Mouse (Mus musculus) ovary, adult 2 months (tissue): ENCODE measurements around the gene Ugt1a7c. TPM values are rescaled to one million over a fixed set of nuclear protein-coding genes. Genes with fewer than 3 reads are reported as not detected.

Experiments
- polyA plus RNA-seq: library from polyadenylated mRNA; depleted of rRNA; stranded (reverse); fragments of >200 nt; gene quantifications from 2 replicates; pipeline ENCODE4 v1.2.3, GENCODE M21; 2012; rRNA removed

Ugt1a7c gene
- polyA plus RNA-seq: 8.5 and 9.3 TPM in 2 replicates

DNA sequence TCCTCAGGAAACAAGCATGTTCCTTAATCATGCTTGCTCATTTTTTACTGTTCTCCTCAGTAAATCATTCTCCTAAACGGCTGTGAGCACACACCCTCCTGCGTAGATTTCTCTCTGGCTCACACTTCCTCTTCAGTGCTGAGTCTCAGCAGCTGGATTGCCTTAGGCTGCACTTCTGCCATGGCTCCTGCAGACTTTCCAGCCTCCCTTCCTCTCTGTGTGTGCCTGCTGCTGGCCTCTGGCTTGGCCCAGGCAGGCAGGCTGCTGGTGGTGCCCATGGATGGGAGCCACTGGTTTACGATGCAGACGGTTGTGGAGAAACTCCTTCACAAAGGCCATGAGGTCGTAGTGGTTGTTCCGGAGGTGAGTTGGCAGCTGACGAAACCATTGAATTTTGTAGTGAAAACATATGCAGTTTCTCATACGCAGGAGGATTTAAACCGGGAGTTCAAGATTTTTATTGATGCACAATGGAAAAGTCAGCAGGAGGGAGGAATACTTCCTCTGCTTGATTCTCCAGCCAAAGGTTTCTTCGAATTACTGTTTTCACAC is at the start of gene Ugt1a7c:
TSS of gene Ugt1a7c (plus strand) at position 122 of the 552 bp plus-strand sequence.

DNA sequence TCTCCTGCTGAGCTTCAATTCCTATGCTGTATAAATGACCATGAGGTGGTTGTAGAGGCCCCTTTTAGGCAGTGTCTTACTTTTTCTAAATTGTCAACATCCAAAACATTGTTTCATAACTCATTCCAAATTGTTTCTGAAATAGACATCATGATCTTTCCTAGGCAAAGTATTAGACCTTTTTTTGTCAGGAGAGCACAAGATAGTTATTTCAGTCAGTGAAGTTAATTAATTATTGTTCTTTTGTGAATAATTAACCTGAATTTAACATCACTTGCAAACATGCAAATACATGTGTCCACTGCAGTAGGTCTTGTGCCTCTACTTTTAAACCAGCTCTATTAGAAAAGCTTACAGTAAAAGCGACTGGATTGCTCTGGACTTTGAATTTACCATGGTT is 39.8 kb upstream of the Ugt1a7c start, which contains the start of gene Ugt1a10:
TSS of gene Ugt1a10 (plus strand) at position 301 of the 400 bp plus-strand sequence.

DNA sequence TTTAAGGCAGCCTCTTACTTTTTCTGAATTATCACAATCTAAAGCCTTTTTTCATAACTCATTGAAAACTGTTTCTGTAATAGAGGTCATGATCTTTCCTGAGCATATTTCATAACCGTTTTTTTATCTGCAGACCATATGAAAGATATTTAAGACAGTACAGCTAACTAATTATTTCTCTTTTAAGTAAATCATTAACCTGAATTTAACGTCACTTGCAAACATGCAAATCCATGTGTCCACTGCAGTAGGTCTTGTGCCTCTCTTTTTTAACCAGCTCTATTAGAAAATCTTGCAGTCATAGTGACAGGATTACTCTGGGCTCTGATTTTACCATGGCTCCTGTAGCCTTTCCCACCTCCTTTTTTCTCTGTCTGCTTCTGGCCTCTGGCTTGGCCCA is 24.4 kb upstream of the Ugt1a7c start, which contains the start of gene Ugt1a9:
TSS of gene Ugt1a9 (plus strand) at position 306 of the 400 bp plus-strand sequence.

DNA sequence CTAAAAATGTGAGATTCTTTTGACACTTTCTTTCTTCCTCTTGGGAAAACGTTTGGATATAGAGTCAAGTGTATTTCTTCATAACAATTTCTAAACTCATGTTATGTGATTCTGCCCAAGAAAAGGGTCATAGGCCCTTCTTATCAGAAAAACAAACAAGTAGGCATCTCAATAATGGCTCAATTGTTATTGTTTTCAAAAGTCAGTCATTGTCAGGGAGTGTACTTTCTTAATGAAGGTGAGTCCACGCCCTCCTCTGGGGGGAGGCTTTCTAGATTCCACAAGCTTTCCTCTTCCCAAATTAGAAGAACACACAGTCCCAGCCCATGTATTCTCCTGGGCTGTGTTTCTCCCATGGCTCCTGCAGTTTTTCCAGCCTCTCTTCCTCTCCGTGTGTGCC is 7.3 kb upstream of the Ugt1a7c start, which contains the start of gene Ugt1a8:
TSS of gene Ugt1a8 (plus strand) at position 301 of the 400 bp plus-strand sequence.

DNA sequence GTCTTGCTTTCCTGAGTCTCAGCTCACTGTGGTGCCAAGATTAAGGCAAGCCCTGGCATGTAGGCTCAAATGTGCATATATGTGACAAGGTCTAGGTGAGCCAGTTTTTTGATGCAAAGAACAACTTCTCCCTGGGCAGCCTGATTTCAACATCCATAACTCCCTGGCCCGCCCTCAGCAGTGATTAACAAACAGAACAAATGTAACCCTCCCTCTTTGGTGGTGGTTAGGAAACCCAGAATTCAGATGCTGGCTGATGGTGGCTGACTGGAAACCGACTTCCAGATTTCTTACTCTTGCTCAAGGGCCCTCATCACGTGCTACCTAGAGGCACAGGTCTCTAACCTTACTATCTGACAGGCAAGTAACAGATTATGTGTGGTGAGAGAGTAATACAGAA is 8.2 kb downstream of the Ugt1a7c start, which contains the start of gene Ugt1a6b:
TSS of gene Ugt1a6b (plus strand) at position 234 of the 400 bp plus-strand sequence.

DNA sequence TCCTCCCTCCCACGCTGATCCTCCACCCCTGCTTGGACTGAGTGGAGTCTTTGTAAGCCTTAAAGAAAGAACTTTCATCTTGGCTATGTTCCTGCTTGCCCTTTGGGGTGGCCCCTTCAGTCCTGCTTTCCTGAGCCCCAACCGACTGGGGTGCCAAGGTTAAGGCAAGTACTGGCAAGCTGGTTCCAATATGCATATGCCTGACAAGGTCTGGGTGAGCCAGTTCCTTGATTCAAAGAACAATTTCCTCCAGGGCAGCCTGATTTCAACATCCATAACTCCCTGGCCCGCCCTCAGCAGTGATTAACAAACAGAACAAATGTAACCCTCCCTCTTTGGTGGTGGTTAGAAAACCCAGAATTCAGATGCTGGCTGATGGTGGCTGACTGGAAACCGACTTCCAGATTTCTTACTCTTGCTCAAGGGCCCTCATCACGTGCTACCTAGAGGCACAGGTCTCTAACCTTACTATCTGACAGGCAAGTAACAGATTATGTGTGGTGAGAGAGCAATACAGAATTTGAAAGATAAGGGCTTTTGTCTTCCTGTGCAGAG is 39.7 kb downstream of the Ugt1a7c start, which contains the start of gene Ugt1a6a:
TSS of gene Ugt1a6a (plus strand) at position 353 of the 555 bp plus-strand sequence.

DNA sequence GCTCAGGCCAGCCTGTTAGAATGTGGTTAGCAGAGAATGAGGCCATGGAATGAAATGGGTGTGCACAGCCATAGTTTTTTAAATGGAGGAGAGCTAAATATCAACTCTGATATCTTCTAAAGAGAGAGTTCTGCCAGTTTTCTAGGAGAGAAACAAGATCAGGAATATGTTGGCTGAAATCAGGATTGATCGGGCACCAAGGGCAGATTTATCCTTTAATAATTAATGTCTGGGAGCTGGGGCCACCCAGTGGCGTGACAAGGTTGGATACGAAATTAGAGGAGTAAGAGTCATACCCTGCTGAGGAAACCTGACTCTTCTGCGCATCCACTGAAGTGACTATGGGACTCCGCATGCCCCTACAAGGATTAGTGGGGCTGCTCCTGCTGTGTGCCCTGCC is 70.8 kb downstream of the Ugt1a7c start, which contains the start of gene Ugt1a5:
TSS of gene Ugt1a5 (plus strand) at position 302 of the 400 bp plus-strand sequence.

DNA sequence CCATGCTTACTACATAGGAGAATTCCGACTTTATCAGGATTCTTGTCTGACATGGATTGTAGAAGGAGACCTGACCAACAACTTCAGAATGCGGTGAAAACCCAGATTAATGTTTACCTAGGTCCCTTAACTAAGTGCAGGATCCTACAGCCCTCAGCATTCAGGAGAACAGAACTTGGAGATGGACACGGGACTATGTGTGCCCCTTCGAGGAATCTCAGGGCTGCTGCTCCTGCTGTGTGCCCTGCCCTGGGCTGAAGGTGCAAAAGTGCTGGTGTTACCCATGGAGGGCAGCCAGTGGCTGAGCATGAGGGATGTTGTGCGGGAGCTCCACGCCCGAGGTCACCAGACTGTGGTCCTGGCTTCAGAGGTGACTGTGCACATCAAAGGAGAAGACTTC is 105.6 kb downstream of the Ugt1a7c start, which contains the start of gene Ugt1a2:
TSS of gene Ugt1a2 (plus strand) at position 146 of the 400 bp plus-strand sequence.

DNA sequence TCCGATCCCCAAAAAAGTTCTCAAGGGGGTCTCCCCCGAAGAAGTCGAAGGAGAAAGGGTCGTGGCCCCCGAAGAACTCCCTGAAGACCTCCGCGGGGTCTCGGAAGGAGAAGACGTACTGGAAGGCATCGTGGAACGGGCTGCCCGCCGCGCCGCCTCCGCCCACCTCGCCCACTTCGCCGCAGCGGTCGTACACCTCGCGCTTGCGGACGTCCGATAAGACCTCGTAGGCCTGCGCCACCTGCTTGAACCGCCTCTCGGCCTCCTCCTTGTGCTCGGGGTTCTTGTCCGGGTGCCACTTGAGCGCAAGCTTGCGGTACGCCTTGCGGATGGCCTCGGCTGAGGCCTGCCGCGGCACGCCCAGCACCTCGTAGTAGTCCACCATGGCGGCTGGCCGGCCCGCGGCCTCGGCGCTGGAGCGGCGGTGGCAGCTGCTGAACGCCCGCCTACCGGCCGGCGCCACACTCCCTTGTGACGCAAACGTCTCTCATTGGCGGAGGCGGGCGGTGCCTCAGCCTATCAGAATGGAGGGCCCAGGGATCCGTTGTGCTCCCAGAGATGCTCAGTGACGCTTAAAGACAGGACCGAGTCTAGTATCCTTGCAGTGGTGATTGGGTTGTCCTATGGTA is 110.5 kb downstream of the Ugt1a7c start, which contains the start of gene Dnajb3:
TSS of gene Dnajb3 (minus strand) at position 489 of the 629 bp plus-strand sequence.

DNA sequence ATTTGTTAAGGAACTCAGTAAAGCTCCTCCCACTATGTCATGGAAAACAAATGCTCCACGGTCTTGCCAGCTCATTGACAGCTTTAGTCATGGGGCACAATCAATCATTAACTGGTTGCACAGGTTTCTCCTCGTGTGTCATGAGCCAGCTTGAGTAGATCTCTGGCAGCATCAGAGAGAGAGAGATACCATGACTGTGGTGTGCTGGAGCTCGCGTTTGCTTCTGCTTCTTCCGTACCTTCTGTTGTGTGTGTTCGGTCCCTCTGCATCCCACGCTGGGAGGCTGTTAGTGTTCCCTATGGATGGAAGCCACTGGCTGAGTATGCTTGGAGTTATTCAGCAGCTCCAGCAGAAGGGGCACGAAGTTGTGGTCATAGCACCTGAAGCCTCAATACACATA is 117.0 kb downstream of the Ugt1a7c start, which contains the start of gene Ugt1a1:
TSS of gene Ugt1a1 (plus strand) at position 148 of the 400 bp plus-strand sequence.

DNA sequence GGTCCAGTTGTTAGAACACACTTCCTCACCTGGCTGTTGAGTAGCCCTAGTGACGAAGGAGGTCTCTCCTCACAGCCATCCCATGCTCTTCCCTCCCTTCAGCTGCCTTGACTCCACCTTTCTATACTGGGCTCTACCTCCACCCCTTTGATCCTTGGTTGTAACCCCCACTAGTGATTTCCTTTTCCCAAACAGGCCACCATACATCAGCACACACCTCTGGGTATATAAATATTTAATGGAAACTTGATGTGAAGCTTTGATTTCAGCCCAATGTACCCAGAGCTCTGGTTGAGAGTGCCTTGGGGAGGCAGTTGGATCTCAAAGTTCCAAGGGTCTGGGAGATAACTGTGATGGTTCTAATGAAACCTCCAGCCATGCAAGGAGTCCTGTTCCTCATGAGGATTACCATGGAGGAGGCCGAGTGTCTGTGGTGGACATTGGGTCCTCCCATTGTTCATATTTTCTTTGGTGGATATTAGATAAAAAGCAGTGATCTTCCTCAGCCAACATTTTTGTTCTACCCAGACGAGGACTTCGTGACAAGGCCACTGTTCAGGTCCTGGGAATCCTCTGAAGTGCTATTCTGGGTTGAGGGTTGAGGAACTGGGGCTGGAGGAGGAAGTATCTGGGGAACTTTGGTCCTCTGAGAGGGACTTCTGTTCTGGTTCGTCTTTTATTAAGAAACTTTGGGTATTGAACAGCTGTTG is 132.0 kb downstream of the Ugt1a7c start, which contains the start of gene Mroh2a:
TSS of gene Mroh2a (plus strand) at position 317 of the 710 bp plus-strand sequence.

Other genes with a start within 250 kb of the Ugt1a7c start
- gene Dgkd, start 241.8 kb upstream of the Ugt1a7c start, polyA plus RNA-seq: 30.5 and 31.1 TPM in 2 replicates
- gene Usp40, start 86.5 kb upstream of the Ugt1a7c start, polyA plus RNA-seq: 9.8 and 13.1 TPM in 2 replicates
- not detected in 2 replicates for gene Ugt1a10, start 39.7 kb upstream of the Ugt1a7c start, polyA plus RNA-seq
- 0.10 TPM in 1 of 2 replicates, not detected in the other for gene Ugt1a9, start 24.3 kb upstream of the Ugt1a7c start, polyA plus RNA-seq
- gene Ugt1a8, start 7.2 kb upstream of the Ugt1a7c start, polyA plus RNA-seq: not detected in 2 replicates
- gene Ugt1a6b, start 8.2 kb downstream of the Ugt1a7c start, polyA plus RNA-seq: 11.4 and 14.9 TPM in 2 replicates
- 26.8 and 30.0 TPM in 2 replicates for gene Ugt1a6a, start 39.7 kb downstream of the Ugt1a7c start, polyA plus RNA-seq
- gene Ugt1a5, start 71.0 kb downstream of the Ugt1a7c start, polyA plus RNA-seq: 0.11 and 0.14 TPM in 2 replicates
- 0.07 and 0.08 TPM in 2 replicates for gene Ugt1a2, start 105.5 kb downstream of the Ugt1a7c start, polyA plus RNA-seq
- gene Dnajb3, start 110.7 kb downstream of the Ugt1a7c start, polyA plus RNA-seq: 3.2 and 6.0 TPM in 2 replicates
- gene Ugt1a1, start 116.9 kb downstream of the Ugt1a7c start, polyA plus RNA-seq: 6.2 and 7.1 TPM in 2 replicates
- 2.4 and 3.0 TPM in 2 replicates for gene Mroh2a, start 131.9 kb downstream of the Ugt1a7c start, polyA plus RNA-seq
- 100 and 169 TPM in 2 replicates for gene Hjurp, start 182.6 kb downstream of the Ugt1a7c start, polyA plus RNA-seq
- not detected in 2 replicates for gene Trpm8, start 182.6 kb downstream of the Ugt1a7c start, polyA plus RNA-seq